Mouse (Mus musculus) stomach, embryonic 15.5 days (tissue): ENCODE measurements around the gene Asb10. TPM values are rescaled to one million over a fixed set of nuclear protein-coding genes. Genes with fewer than 3 reads are reported as not detected.

Experiments used
- ATAC-seq: fragments of 200-750 bp; cut with Nextera tagmentation; 2 replicates; pipeline ENCODE4 v1.8.0; 2017; ENCODE audit warnings: low read depth, moderate number of reproducible peaks, moderate TSS enrichment; ENCODE audit not compliant: insufficient read depth, low FRiP score
- H3K27ac ChIP-seq: fragments of 300-500 bp; sonication (generic); 2 replicates; pipeline ENCODE4 v1.5.1; 2015; ENCODE audit warnings: mild to moderate bottlenecking, inconsistent platforms
- H3K27me3 ChIP-seq: fragments of 300-500 bp; sonication (generic); replicated peaks from 2 replicates; pipeline ENCODE4 v1.6.1; 2015; ENCODE audit warnings: inconsistent platforms
- H3K36me3 ChIP-seq: fragments of 300-500 bp; sonication (generic); 2 replicates; pipeline ENCODE4 v1.6.1; 2015; ENCODE audit warnings: inconsistent platforms
- H3K4me1 ChIP-seq: fragments of 300-500 bp; sonication (generic); 2 replicates; pipeline ENCODE4 v1.6.1; 2015; ENCODE audit warnings: inconsistent platforms
- H3K4me2 ChIP-seq: fragments of 300-500 bp; sonication (generic); 2 replicates; pipeline ENCODE4 v1.6.1; 2015; ENCODE audit warnings: mild to moderate bottlenecking, inconsistent platforms
- H3K4me3 ChIP-seq: fragments of 300-500 bp; sonication (generic); replicated peaks from 2 replicates; pipeline ENCODE4 v1.5.1; 2015; ENCODE audit warnings: inconsistent platforms
- H3K9ac ChIP-seq: fragments of 300-500 bp; sonication (generic); 2 replicates; pipeline ENCODE4 v1.6.1; 2015; ENCODE audit warnings: inconsistent platforms
- H3K9me3 ChIP-seq: fragments of 300-500 bp; sonication (generic); 2 replicates; pipeline ENCODE4 v1.6.1; 2016; ENCODE audit warnings: inconsistent platforms
- WGBS: fragments of 180-500 bp; shearing (Covaris S2); methylation state at CpG from one replicate; pipeline ENCODE4 v1.1.7; 2015; 5-methylcytosine and 5-hydroxymethylcytosine counted together
- polyA plus RNA-seq: library from polyadenylated mRNA; unstranded; fragments of >200 nt; fragmentation: Nextera tagmentation; extraction: Ambion mirVana; gene quantifications from 2 replicates; pipeline ENCODE4 v1.2.1, GENCODE M21; 2015

Gene Asb10
- polyA plus RNA-seq, 1 experiment from 2014 or later: 0.57 TPM

DNA sequence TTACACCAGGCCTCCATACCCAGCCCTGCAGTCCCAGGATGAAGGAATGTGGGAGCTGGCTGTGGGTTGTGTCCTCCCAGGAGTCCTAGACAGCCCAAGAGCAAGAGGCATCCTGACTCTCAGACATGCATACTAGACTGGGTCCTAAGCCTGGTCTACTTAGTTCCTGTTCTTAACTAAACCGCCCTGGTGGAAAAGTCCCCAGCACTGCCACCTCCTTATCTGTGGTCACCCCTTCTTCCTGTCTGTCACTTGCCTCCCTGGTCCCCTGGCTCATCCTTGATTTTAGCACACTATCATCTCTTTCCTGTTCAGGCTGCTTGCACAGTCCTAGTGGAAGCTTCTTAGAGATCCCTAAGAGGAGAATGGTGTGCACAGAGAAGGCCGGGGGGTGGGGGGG is 35.3 kb downstream of the Asb10 start:
- 66% methylated on average over 2 of the region's 2 CpGs for WGBS
- Histone ChIP-seq H3K4me3 (no peak overlapping the region), H3K27ac (no peak overlapping the region), H3K27me3 (peaks cover 17% of the 10 kb centered on the region; the same call in 1 of the 2 replicates), H3K9ac (no peak overlapping the region), H3K4me1 (peaks cover 6% of the 10 kb centered on the region; the same call in 1 of the 2 replicates), H3K36me3 (peaks cover 17% of the 10 kb centered on the region), H3K4me2 (no peak overlapping the region), H3K9me3 (no peaks in the 10 kb centered on the region)
- ATAC-seq: no peak

DNA sequence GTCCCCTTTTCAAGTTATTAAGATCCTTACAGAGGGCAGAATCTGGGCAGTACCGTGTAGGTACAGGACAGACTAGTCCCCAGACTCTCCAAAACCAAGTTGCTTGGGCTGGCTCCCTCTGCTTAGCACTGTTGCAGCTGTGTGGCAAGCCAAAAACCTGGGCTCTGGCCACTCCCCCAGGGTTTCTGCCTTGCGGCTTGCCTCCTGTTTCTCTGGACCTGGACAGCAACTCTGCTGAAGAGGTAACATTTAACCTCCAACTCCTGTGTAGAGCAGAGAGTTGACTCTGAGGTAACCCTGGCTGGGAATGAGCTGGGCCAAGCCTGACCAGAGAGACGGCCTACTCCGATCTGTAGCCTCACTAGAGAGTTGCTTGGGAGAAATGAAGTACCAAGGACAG is 38.0 kb downstream of the Asb10 start:
- no peak for ATAC-seq
- Histone ChIP-seq H3K4me2 (no peak overlapping the region), H3K27me3 (peaks cover 17% of the 10 kb centered on the region; the same call in 1 of the 2 replicates), H3K4me1 (peaks cover 6% of the 10 kb centered on the region; the same call in 1 of the 2 replicates), H3K27ac (no peak overlapping the region), H3K4me3 (no peak overlapping the region), H3K9me3 (no peaks in the 10 kb centered on the region), H3K36me3 (peaks cover 38% of the 10 kb centered on the region), H3K9ac (no peak overlapping the region)
- 70% methylated on average over 4 of the region's 4 CpGs for WGBS

- Histone ChIP-seq H3K27ac (no peak overlapping the region), H3K4me2 (no peak overlapping the region), H3K4me1 (peaks cover 6% of the 10 kb centered on the region; the same call in 1 of the 2 replicates), H3K9me3 (no peaks in the 10 kb centered on the region), H3K27me3 (peaks cover 17% of the 10 kb centered on the region; the same call in 1 of the 2 replicates), H3K9ac (no peak overlapping the region), H3K4me3 (no peak overlapping the region), H3K36me3 (peaks cover 46% of the 10 kb centered on the region)
- WGBS: 83% methylated on average over 11 of the region's 11 CpGs
- ATAC-seq: no peak
Measured at GRCm38 (mm10) chr5:24500851-24501250, 39.9 kb downstream of the Asb10 start.

DNA sequence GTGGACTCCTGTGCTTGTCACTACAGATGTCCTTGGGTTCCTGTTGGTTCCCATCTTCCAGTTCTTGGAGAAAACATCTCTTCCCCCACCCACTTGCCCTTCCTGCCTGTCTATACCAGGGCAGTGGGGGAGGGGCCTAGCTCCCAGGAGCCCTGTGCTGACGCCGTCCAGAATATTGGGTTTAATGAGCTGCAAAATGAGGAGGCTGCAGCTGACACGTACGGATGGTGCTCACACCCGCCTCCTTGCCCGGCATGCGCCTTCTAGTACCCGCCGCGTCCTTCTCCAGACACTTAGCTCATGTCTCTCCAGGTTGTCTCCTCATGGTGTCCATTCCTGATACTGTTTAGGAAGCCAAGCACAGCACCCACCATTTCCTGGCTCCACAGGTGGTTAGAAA is 41.7 kb downstream of the Asb10 start:
- Histone ChIP-seq H3K4me1 (no peaks in the 10 kb centered on the region), H3K4me2 (no peak overlapping the region), H3K36me3 (peaks cover 46% of the 10 kb centered on the region), H3K9ac (no peak overlapping the region), H3K27me3 (peaks cover 4% of the 10 kb centered on the region; the same call in 1 of the 2 replicates), H3K9me3 (no peaks in the 10 kb centered on the region), H3K27ac (no peak overlapping the region), H3K4me3 (no peak overlapping the region)
- 83% methylated on average over 10 of the region's 10 CpGs for WGBS
- no peak for ATAC-seq

- Histone ChIP-seq H3K4me1 (no peaks in the 10 kb centered on the region), H3K27me3 (no peaks in the 10 kb centered on the region), H3K4me3 (no peak overlapping the region), H3K27ac (no peak overlapping the region), H3K4me2 (no peak overlapping the region), H3K36me3 (peaks cover 59% of the 10 kb centered on the region), H3K9ac (no peak overlapping the region), H3K9me3 (no peaks in the 10 kb centered on the region)
- WGBS: 87% methylated on average over 12 of the region's 12 CpGs
- ATAC-seq: no peak
Measured at GRCm38 (mm10) chr5:24497526-24497925, 43.3 kb downstream of the Asb10 start.

DNA sequence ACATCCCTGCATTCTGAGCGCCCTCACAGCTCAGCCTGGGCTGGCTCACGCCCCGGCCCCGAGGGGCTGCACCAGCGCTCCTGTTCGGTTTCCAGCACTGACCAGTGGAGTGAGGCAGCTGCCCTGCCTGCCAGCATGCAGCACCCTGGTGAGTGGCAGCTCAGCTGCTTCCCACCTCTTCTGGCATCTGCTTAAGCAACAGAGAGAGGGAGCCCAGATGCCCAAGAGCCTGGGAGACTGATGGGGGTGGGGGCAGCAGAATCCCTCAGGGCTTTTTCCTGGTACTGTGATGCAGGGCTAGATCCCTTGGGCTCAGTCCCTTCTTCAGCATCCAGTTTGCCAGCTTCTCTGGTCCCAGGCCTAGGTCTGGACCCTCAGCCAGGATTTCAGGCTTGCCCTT is 44.0 kb downstream of the Asb10 start:
- H3K4me2 ChIP-seq: no peak overlapping the region
- ATAC-seq: no peak
- H3K27me3 ChIP-seq: no peaks in the 10 kb centered on the region
- H3K9ac ChIP-seq: no peak overlapping the region
- peaks cover 62% of the 10 kb centered on the region for H3K36me3 ChIP-seq
- no peaks in the 10 kb centered on the region for H3K9me3 ChIP-seq
- no peaks in the 10 kb centered on the region for H3K4me1 ChIP-seq
- WGBS: 82% methylated on average over 6 of the region's 6 CpGs
- H3K4me3 ChIP-seq: no peak overlapping the region
- no peak overlapping the region for H3K27ac ChIP-seq

GRCm38 (mm10) chr5:24495019-24495418 is 45.8 kb downstream of the Asb10 start:
- Histone ChIP-seq H3K27me3 (no peaks in the 10 kb centered on the region), H3K4me2 (no peak overlapping the region), H3K9ac (no peak overlapping the region), H3K9me3 (no peaks in the 10 kb centered on the region), H3K4me1 (no peaks in the 10 kb centered on the region), H3K4me3 (no peak overlapping the region), H3K36me3 (peaks cover 56% of the 10 kb centered on the region), H3K27ac (no peak overlapping the region)
- 88% methylated on average over 15 of the region's 15 CpGs for WGBS
- ATAC-seq: no peak

- H3K27ac ChIP-seq: no peak overlapping the region
- no peaks in the 10 kb centered on the region for H3K9me3 ChIP-seq
- ATAC-seq: no peak
- peaks cover 57% of the 10 kb centered on the region for H3K36me3 ChIP-seq
- H3K4me2 ChIP-seq: no peak overlapping the region
- H3K4me1 ChIP-seq: no peaks in the 10 kb centered on the region
- H3K9ac ChIP-seq: no peak overlapping the region
- WGBS: 84% methylated on average over 16 of the region's 16 CpGs
- no peak overlapping the region for H3K4me3 ChIP-seq
- H3K27me3 ChIP-seq: no peaks in the 10 kb centered on the region
Measured at GRCm38 (mm10) chr5:24492546-24493285, 48.1 kb downstream of the Asb10 start.

DNA sequence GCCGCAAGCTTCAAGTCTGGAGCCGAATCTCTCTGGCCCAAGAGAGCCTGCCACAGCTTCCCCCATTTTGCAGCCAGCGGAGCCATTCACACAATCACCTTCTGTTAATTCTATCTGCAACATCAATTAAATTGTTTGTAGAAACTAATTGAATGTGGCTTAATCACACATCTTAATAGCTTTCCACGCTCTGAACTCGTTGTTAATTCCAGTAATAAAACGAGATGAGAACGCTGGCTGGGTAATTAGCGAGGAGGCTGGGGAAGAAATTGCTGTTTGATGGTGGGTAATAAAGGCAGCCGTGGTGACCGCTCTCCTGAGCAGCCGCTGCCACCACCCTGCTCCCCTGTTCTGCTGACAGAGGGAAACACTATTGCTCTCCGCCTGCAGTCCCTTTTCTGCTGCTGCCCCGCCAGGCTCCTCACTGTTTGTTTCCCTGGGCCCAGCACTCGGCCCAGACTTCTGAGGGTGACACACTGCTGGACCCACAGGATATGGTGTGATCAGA is 50.3 kb downstream of the Asb10 start:
- Histone ChIP-seq H3K4me1 (0 out of 2 replicates have a peak, but pooled peaks cover 2% of the 10 kb centered on the region), H3K4me3 (no peak overlapping the region), H3K27ac (no peak overlapping the region), H3K9me3 (no peaks in the 10 kb centered on the region), H3K4me2 (no peak overlapping the region), H3K36me3 (peaks cover 57% of the 10 kb centered on the region), H3K27me3 (no peaks in the 10 kb centered on the region), H3K9ac (no peak overlapping the region)
- WGBS: 74% methylated on average over 14 of the region's 14 CpGs
- ATAC-seq: no peak

DNA sequence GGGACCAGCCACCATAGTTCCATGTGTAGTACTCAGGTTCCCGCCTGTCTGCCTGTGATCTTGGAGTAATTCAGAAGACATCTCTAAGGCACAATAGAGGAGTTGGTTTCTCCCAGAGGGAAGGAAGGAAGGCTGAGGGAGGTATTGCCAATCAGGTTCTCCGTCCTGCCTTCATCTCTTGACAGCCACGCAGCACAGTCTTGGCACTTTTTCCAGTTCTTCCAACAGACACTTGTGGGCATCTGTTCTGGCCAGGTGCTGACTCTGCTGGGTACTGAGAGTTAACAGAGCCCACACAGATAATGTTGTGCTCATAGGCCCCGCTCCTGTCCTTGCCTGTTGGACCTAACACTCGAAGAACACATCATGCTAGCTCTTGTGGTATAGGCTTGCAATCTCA is 54.0 kb downstream of the Asb10 start:
- H3K4me1 ChIP-seq: peaks cover 14% of the 10 kb centered on the region; the same call in 1 of the 2 replicates
- ATAC-seq: no peak
- no peaks in the 10 kb centered on the region for H3K9me3 ChIP-seq
- no peak overlapping the region for H3K9ac ChIP-seq
- 95% methylated on average over 5 of the region's 5 CpGs for WGBS
- no peaks in the 10 kb centered on the region for H3K27me3 ChIP-seq
- no peak overlapping the region for H3K4me2 ChIP-seq
- H3K27ac ChIP-seq: no peak overlapping the region
- peaks cover 55% of the 10 kb centered on the region for H3K36me3 ChIP-seq
- no peak overlapping the region for H3K4me3 ChIP-seq

DNA sequence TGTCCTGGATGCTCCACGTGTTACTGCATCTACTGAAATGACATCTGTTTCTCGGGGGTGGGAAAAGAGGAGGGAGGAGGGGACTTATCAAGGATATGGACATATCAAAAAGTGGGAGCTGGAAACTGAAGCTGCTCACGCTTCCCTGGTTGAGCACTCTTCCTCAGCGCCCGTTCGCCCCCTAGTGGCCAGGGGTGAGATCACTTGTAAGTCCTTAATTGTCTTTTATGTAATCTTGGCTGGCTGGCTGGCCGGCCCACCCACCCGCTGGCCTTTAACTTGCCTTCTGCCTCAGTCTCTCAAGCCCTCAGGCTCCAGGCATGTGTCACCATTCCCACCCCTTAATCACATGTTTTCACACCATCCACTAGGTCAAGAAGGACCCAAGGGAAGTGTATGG is 54.7 kb downstream of the Asb10 start:
- Histone ChIP-seq H3K4me1 (peaks cover 16% of the 10 kb centered on the region; the same call in 1 of the 2 replicates), H3K27ac (no peak overlapping the region), H3K4me3 (no peak overlapping the region), H3K4me2 (no peak overlapping the region), H3K9me3 (no peaks in the 10 kb centered on the region), H3K9ac (no peak overlapping the region), H3K36me3 (peaks cover 55% of the 10 kb centered on the region), H3K27me3 (no peaks in the 10 kb centered on the region)
- WGBS: under 1% methylated on average over 8 of the region's 8 CpGs
- no peak for ATAC-seq

GRCm38 (mm10) chr5:24484963-24485362 is 55.8 kb downstream of the Asb10 start:
- Histone ChIP-seq H3K4me3 (no peak overlapping the region), H3K27me3 (no peaks in the 10 kb centered on the region), H3K36me3 (peaks cover 60% of the 10 kb centered on the region), H3K4me2 (no peak overlapping the region), H3K4me1 (peaks cover 16% of the 10 kb centered on the region; the same call in 1 of the 2 replicates), H3K9me3 (no peaks in the 10 kb centered on the region), H3K9ac (no peak overlapping the region), H3K27ac (no peak overlapping the region)
- 54% methylated on average over 22 of the region's 22 CpGs for WGBS
- ATAC-seq: no peak
